Mouse (Mus musculus) stomach, postnatal 0 days (tissue): ENCODE data around the gene Mtmr12. TPM values are rescaled to one million over a fixed set of nuclear protein-coding genes. Genes with fewer than 3 reads are reported as not detected.
A peak's percentile ranks its signal among the peaks of the same experiment; 100 is the strongest.

ENCODE experiments used
- ATAC-seq: fragments of 200-750 bp; cut with Nextera tagmentation; 2 replicates; pipeline ENCODE4 v1.8.0; 2017; ENCODE audit not compliant: low FRiP score, low TSS enrichment
- DNase-seq: peaks from one replicate; pipeline ENCODE4 v3.0.0-alpha.2; 2016; ENCODE audit warnings: low spot score
- H3K27ac ChIP-seq: fragments of 300-500 bp; sonication (generic); replicated peaks from 2 replicates; pipeline ENCODE4 v1.5.1; 2014; ENCODE audit warnings: mild to moderate bottlenecking, control low read depth
- H3K27me3 ChIP-seq: fragments of 300-500 bp; sonication (generic); 2 replicates; pipeline ENCODE4 v1.6.1; 2014; ENCODE audit warnings: low read length; ENCODE audit not compliant: control insufficient read depth, insufficient read depth
- H3K36me3 ChIP-seq: fragments of 300-500 bp; sonication (generic); 2 replicates; pipeline ENCODE4 v1.6.1; 2014; ENCODE audit warnings: low read length, mixed read lengths; ENCODE audit not compliant: control insufficient read depth, insufficient read depth
- H3K4me1 ChIP-seq: fragments of 300-500 bp; sonication (generic); replicated peaks from 2 replicates; pipeline ENCODE4 v1.6.1; 2014; ENCODE audit warnings: antibody characterized with exemption; ENCODE audit not compliant: control insufficient read depth, insufficient read depth
- H3K4me2 ChIP-seq: fragments of 300-500 bp; sonication (generic); replicated peaks from 2 replicates; pipeline ENCODE4 v1.6.1; 2014; ENCODE audit warnings: low read depth, mild to moderate bottlenecking, control low read depth, moderate library complexity
- H3K4me3 ChIP-seq: fragments of 300-500 bp; sonication (generic); 2 replicates; pipeline ENCODE4 v1.5.1; 2014; ENCODE audit warnings: low read depth, low read length, control low read depth
- H3K9ac ChIP-seq: fragments of 300-500 bp; sonication (generic); 2 replicates; pipeline ENCODE4 v1.6.1; 2014; ENCODE audit warnings: mild to moderate bottlenecking, low read length, control low read depth, mixed read lengths
- H3K9me3 ChIP-seq: fragments of 300-500 bp; sonication (generic); 2 replicates; pipeline ENCODE4 v1.6.1; 2016; ENCODE audit warnings: low read length; ENCODE audit not compliant: control insufficient read depth
- CTCF ChIP-seq: IDR thresholded peaks from 2 replicates; pipeline ENCODE4 v1.5.1; 2016; ENCODE audit warnings: antibody characterized with exemption, low read depth, mild to moderate bottlenecking, moderate library complexity
- EP300 ChIP-seq: optimal IDR thresholded peaks from 2 replicates; pipeline ENCODE3; 2016; ENCODE audit warnings: antibody characterized with exemption
- WGBS: fragments of 180-500 bp; shearing (Covaris S2); extraction: QIAGEN DNeasy Blood & Tissue Kit; methylation state at CpG from one replicate; pipeline ENCODE4 v1.1.7; 2014; 5-methylcytosine and 5-hydroxymethylcytosine counted together
- polyA plus RNA-seq: library from polyadenylated mRNA; unstranded; fragments of >200 nt; fragmentation: Nextera tagmentation; extraction: Ambion mirVana; gene quantifications from 2 replicates; pipeline ENCODE4 v1.2.1, GENCODE M21; 2015

The Mtmr12 gene
- polyA plus RNA-seq, 1 experiment from 2014 or later: 6.8 TPM

- Histone ChIP-seq H3K9ac (no peak overlapping the region), H3K36me3 (no peaks in the 10 kb centered on the region), H3K27me3 (no peaks in the 10 kb centered on the region), H3K9me3 (no peaks in the 10 kb centered on the region), H3K4me3 (no peak overlapping the region), H3K4me1 (no peaks in the 10 kb centered on the region), H3K4me2 (no peak overlapping the region), H3K27ac (no peak overlapping the region)
- TF ChIP-seq EP300: no peak
- TF ChIP-seq CTCF: no peak
- ATAC-seq (no peak), DNase-seq (no peak)
- WGBS: 83% methylated on average over 8 of the region's 8 CpGs
Measured at GRCm38 (mm10) chr15:12318451-12318850, 113.6 kb downstream of the Mtmr12 start.

GRCm38 (mm10) chr15:12319889-12320288 is 115.1 kb downstream of the Mtmr12 start:
- H3K9ac ChIP-seq: no peak overlapping the region
- 46% methylated on average over 5 of the region's 5 CpGs for WGBS

GRCm38 (mm10) chr15:12320441-12321090 is 115.7 kb downstream of the Mtmr12 start:
- ATAC-seq (peak; percentile 49; the same call in 1 of the 2 replicates), DNase-seq (no peak)
- TF ChIP-seq EP300: no peak
- no peak for TF ChIP-seq CTCF
- Histone ChIP-seq H3K9me3 (no peaks in the 10 kb centered on the region), H3K27ac (peak overlapping the region; percentile 98), H3K27me3 (no peaks in the 10 kb centered on the region), H3K4me2 (peak overlapping the region; percentile 91), H3K4me1 (peaks cover 5% of the 10 kb centered on the region; the same call in 1 of the 2 replicates), H3K4me3 (peak overlapping the region; percentile 100), H3K36me3 (no peaks in the 10 kb centered on the region), H3K9ac (peak overlapping the region; percentile 99)
- WGBS: 2% methylated on average over 22 of the region's 22 CpGs

More at GRCm38 (mm10) chr15:12319889-12320288, 115.1 kb downstream of the Mtmr12 start:
- peaks cover 5% of the 10 kb centered on the region; the same call in 1 of the 2 replicates for H3K4me1 ChIP-seq
- H3K9me3 ChIP-seq: no peaks in the 10 kb centered on the region
- no peaks in the 10 kb centered on the region for H3K27me3 ChIP-seq
- no peak for TF ChIP-seq EP300
- TF ChIP-seq CTCF: no peak
- ATAC-seq: no peak
- no peak overlapping the region for H3K27ac ChIP-seq
- H3K36me3 ChIP-seq: no peaks in the 10 kb centered on the region
- no peak for DNase-seq
- peak overlapping the region; percentile 91; the same call in 1 of the 2 replicates for H3K4me2 ChIP-seq
- H3K4me3 ChIP-seq: no peak overlapping the region; the same call in 1 of the 2 replicates

- under 1% methylated on average over 64 of the region's 74 CpGs for WGBS
- peak; percentile 96 for DNase-seq
Measured at GRCm38 (mm10) chr15:12321091-12321787, 116.4 kb downstream of the Mtmr12 start, which contains the start of gene Golph3. Gene Golph3 (plus strand): TSS chr15:12321450.

GRCm38 (mm10) chr15:12321788-12322621 is 117.2 kb downstream of the Mtmr12 start, which contains the start of gene 1810049J17Rik:
Gene 1810049J17Rik (minus strand): TSS chr15:12321899.
- Histone ChIP-seq H3K4me1 (peaks cover 5% of the 10 kb centered on the region; the same call in 1 of the 2 replicates), H3K4me2 (peak within 1 kb of the TSS; percentile 91), H3K9me3 (no peaks in the 10 kb centered on the region), H3K9ac (peak within 1 kb of the TSS; percentile 99), H3K27ac (peak within 1 kb of the TSS; percentile 98), H3K27me3 (no peaks in the 10 kb centered on the region), H3K4me3 (peak within 1 kb of the TSS; percentile 100), H3K36me3 (no peaks in the 10 kb centered on the region)
- peak; percentile 58 for DNase-seq
- TF ChIP-seq CTCF (no peak), EP300 (no peak)
- under 1% methylated on average over 57 of the region's 70 CpGs for WGBS
- peak; percentile 36 for ATAC-seq

More at GRCm38 (mm10) chr15:12321091-12321787, 116.4 kb downstream of the Mtmr12 start, which contains the start of gene Golph3:
- Histone ChIP-seq H3K27me3 (no peaks in the 10 kb centered on the region), H3K36me3 (no peaks in the 10 kb centered on the region), H3K4me1 (peaks cover 5% of the 10 kb centered on the region; the same call in 1 of the 2 replicates), H3K9ac (peak within 1 kb of the TSS; percentile 99), H3K4me3 (peak within 1 kb of the TSS; percentile 100), H3K9me3 (no peaks in the 10 kb centered on the region), H3K4me2 (peak within 1 kb of the TSS; percentile 91), H3K27ac (peak within 1 kb of the TSS; percentile 98)
- no peak for TF ChIP-seq EP300
- no peak for TF ChIP-seq CTCF
- peak; percentile 90 for ATAC-seq
